Mouse (Mus musculus) cerebellum, adult 9-11 months (tissue): ENCODE measurements around the gene Rflnb.
"Not testable (repeated sequence)": the region's sequence is repeated elsewhere in the genome, so short reads cannot be mapped to it uniquely, and the experiment has no call there.

Experiments used
- DNase-seq: peaks from one replicate; pipeline ENCODE4 v3.0.0; 2022

The Rflnb gene

GRCm38 (mm10) chr11:76037581-76038294, 10.2 kb upstream of the Rflnb start:
- DNase-seq = no peak

GRCm38 (mm10) chr11:76035182-76035581, 7.6 kb upstream of the Rflnb start:
- DNase-seq = peak; percentile 74

- DNase-seq = peak; percentile 11
Measured at GRCm38 (mm10) chr11:76033836-76034235, 6.3 kb upstream of the Rflnb start.

- no peak for DNase-seq
Measured at GRCm38 (mm10) chr11:76033359-76033758, 5.8 kb upstream of the Rflnb start.

GRCm38 (mm10) chr11:76028072-76028465, 487 bp upstream of the Rflnb start:
- DNase-seq = no peak

GRCm38 (mm10) chr11:76026527-76027138, 949 bp downstream of the Rflnb start:
- DNase-seq = peak; percentile 14

GRCm38 (mm10) chr11:76025080-76025583, 2.5 kb downstream of the Rflnb start:
- peak; percentile 37 for DNase-seq

GRCm38 (mm10) chr11:76020916-76021315, 6.7 kb downstream of the Rflnb start:
- DNase-seq = no peak

GRCm38 (mm10) chr11:76019879-76020278, 7.7 kb downstream of the Rflnb start:
- DNase-seq = no peak

- DNase-seq = no peak
Measured at GRCm38 (mm10) chr11:76015814-76016213, 11.8 kb downstream of the Rflnb start.

GRCm38 (mm10) chr11:76015251-76015650, 12.3 kb downstream of the Rflnb start:
- no peak for DNase-seq

- no peak for DNase-seq
Measured at GRCm38 (mm10) chr11:76010838-76011624, 16.6 kb downstream of the Rflnb start.

GRCm38 (mm10) chr11:76009101-76009500, 18.5 kb downstream of the Rflnb start:
- no peak for DNase-seq

- DNase-seq = no peak
Measured at GRCm38 (mm10) chr11:76008162-76008561, 19.4 kb downstream of the Rflnb start.

- DNase-seq = not testable (repeated sequence)
Measured at GRCm38 (mm10) chr11:76004276-76004675, 23.3 kb downstream of the Rflnb start.

GRCm38 (mm10) chr11:76001237-76001878, 26.2 kb downstream of the Rflnb start:
- DNase-seq = no peak

- no peak for DNase-seq
Measured at GRCm38 (mm10) chr11:76000701-76001100, 26.9 kb downstream of the Rflnb start.

- DNase-seq = peak; percentile 88
Measured at GRCm38 (mm10) chr11:75999440-76000155, 28.0 kb downstream of the Rflnb start, which contains the start of gene 1700016K19Rik. Gene 1700016K19Rik, plus strand, starts transcription at chr11:75999912.

GRCm38 (mm10) chr11:75994357-75994756, 33.2 kb downstream of the Rflnb start:
- no peak for DNase-seq

GRCm38 (mm10) chr11:75992481-75992880, 35.1 kb downstream of the Rflnb start:
- DNase-seq = no peak

- no peak for DNase-seq
Measured at GRCm38 (mm10) chr11:75991911-75992310, 35.7 kb downstream of the Rflnb start.
